Mouse (Mus musculus) activated CD4-positive, CD25-positive, alpha-beta regulatory T cell, adult 4 months (primary cell): Measurements from ENCODE around the gene Olfr1431. TPM values are rescaled to one million over a fixed set of nuclear protein-coding genes. Genes with fewer than 3 reads are reported as not detected.
"Not testable (repeated sequence)": the region's sequence is repeated elsewhere in the genome, so short reads cannot be mapped to it uniquely, and the experiment has no call there.

Experiments used
- ATAC-seq: one replicate; pipeline ENCODE4 v1.8.0; 2017
- polyA plus RNA-seq, 2 experiments: library from polyadenylated mRNA; unstranded; fragments of 100-300 nt; shearing (Covaris generic); gene quantifications; one replicate each; pipeline ENCODE4 v1.2.1; 2017

Olfr1431 gene
- not detected for polyA plus RNA-seq

- no peak for ATAC-seq
Observed at GRCm38 (mm10) chr19:12200334-12200733, at the start of gene Olfr1431. Gene Olfr1431, plus strand, starts transcription at chr19:12200634.

- not testable (repeated sequence) for ATAC-seq
Observed at GRCm38 (mm10) chr19:12170062-12170599, 30.3 kb upstream of the Olfr1431 start, which contains the start of gene Olfr1555-ps1. Gene Olfr1555-ps1, minus strand, starts transcription at chr19:12170112.

GRCm38 (mm10) chr19:12175431-12175830 lies 25.0 kb upstream of the Olfr1431 start:
- not testable (repeated sequence) for ATAC-seq

GRCm38 (mm10) chr19:12199076-12199475 lies 1.4 kb upstream of the Olfr1431 start:
- ATAC-seq, result not testable (repeated sequence)

- not testable (repeated sequence) for ATAC-seq
Observed at GRCm38 (mm10) chr19:12232496-12232895, 32.1 kb downstream of the Olfr1431 start, which contains the start of gene Olfr1432. Gene Olfr1432, minus strand, starts transcription at chr19:12232596.

- no peak for ATAC-seq
Observed at GRCm38 (mm10) chr19:12241559-12241958, 41.1 kb downstream of the Olfr1431 start, which contains the start of gene Olfr262. Gene Olfr262, minus strand, starts transcription at chr19:12241659.

GRCm38 (mm10) chr19:12260732-12261131 lies 60.3 kb downstream of the Olfr1431 start, which contains the start of gene Olfr235:
Gene Olfr235, plus strand, starts transcription at chr19:12261032.
- ATAC-seq, result no peak

Other genes with a start within 250 kb of the Olfr1431 start
- 1 to 10 TPM; 6.7 to 7.3 TPM for gene Osbp, start 234.7 kb upstream of the Olfr1431 start, polyA plus RNA-seq
- gene Olfr1423, start 159.3 kb upstream of the Olfr1431 start, polyA plus RNA-seq, result under 1 TPM in 1 of 2 experiments, not detected in 1; 0.05 TPM
- not detected for gene Olfr1424, start 138.0 kb upstream of the Olfr1431 start, polyA plus RNA-seq
- not detected for gene Olfr1425, start 122.9 kb upstream of the Olfr1431 start, polyA plus RNA-seq
- gene Olfr1426, start 108.6 kb upstream of the Olfr1431 start, polyA plus RNA-seq, result not detected
- gene Olfr1427, start 97.3 kb upstream of the Olfr1431 start, polyA plus RNA-seq, result not detected
- not detected for gene Olfr1428, start 84.7 kb upstream of the Olfr1431 start, polyA plus RNA-seq
- gene Olfr76, start 77.4 kb upstream of the Olfr1431 start, polyA plus RNA-seq, result not detected
- gene Olfr1555-ps1, start 30.5 kb upstream of the Olfr1431 start, polyA plus RNA-seq, result under 1 TPM in 1 of 2 experiments, not detected in 1; 0.16 TPM
- not detected for gene Olfr1432, start 32.0 kb downstream of the Olfr1431 start, polyA plus RNA-seq
- gene Olfr262, start 41.0 kb downstream of the Olfr1431 start, polyA plus RNA-seq, result not detected
- not detected for gene Olfr235, start 60.4 kb downstream of the Olfr1431 start, polyA plus RNA-seq
- not detected for gene Olfr1434, start 79.2 kb downstream of the Olfr1431 start, polyA plus RNA-seq
- gene Olfr1436, start 98.5 kb downstream of the Olfr1431 start, polyA plus RNA-seq, result not detected
- gene Olfr1437, start 124.5 kb downstream of the Olfr1431 start, polyA plus RNA-seq, result not detected
- gene Olfr1438-ps1, start 135.3 kb downstream of the Olfr1431 start, polyA plus RNA-seq, result not detected
- not detected for gene Olfr1440, start 186.6 kb downstream of the Olfr1431 start, polyA plus RNA-seq
- gene Olfr1441, start 216.8 kb downstream of the Olfr1431 start, polyA plus RNA-seq, result not detected
- gene Pfpl, start 227.3 kb downstream of the Olfr1431 start, polyA plus RNA-seq, result under 1 TPM in 1 of 2 experiments, not detected in 1; 0.33 TPM